Mouse (Mus musculus) forebrain, embryonic 13.5 days (tissue): ENCODE results near the gene Soat1. TPM values are rescaled to one million over a fixed set of nuclear protein-coding genes. Genes with fewer than 3 reads are reported as not detected.
"Not testable (repeated sequence)": the region's sequence is repeated elsewhere in the genome, so short reads cannot be mapped to it uniquely, and the experiment has no call there.

Experiments
- ATAC-seq: fragments of 200-750 bp; cut with Nextera tagmentation; 2 replicates; pipeline ENCODE4 v1.8.0; 2017
- H3K27ac ChIP-seq: fragments of 300-500 bp; sonication (generic); 2 replicates; pipeline ENCODE4 v1.5.1; 2015; ENCODE audit warnings: inconsistent platforms, mild to moderate bottlenecking, moderate library complexity
- H3K27me3 ChIP-seq: fragments of 300-500 bp; sonication (generic); 2 replicates; pipeline ENCODE4 v1.6.1; 2015; ENCODE audit warnings: mild to moderate bottlenecking, inconsistent platforms
- H3K36me3 ChIP-seq: fragments of 300-500 bp; sonication (generic); 2 replicates; pipeline ENCODE4 v1.6.1; 2015; ENCODE audit warnings: mild to moderate bottlenecking, inconsistent platforms; ENCODE audit not compliant: poor library complexity, severe bottlenecking
- H3K4me1 ChIP-seq: fragments of 300-500 bp; sonication (generic); 2 replicates; pipeline ENCODE4 v1.6.1; 2015; ENCODE audit warnings: inconsistent platforms
- H3K4me2 ChIP-seq: fragments of 300-500 bp; sonication (generic); 2 replicates; pipeline ENCODE4 v1.6.1; 2015; ENCODE audit warnings: inconsistent platforms, mild to moderate bottlenecking, moderate library complexity
- H3K4me3 ChIP-seq: fragments of 300-500 bp; sonication (generic); 2 replicates; pipeline ENCODE4 v1.5.1; 2015; ENCODE audit warnings: mild to moderate bottlenecking, inconsistent platforms
- H3K9ac ChIP-seq: fragments of 300-500 bp; sonication (generic); 2 replicates; pipeline ENCODE4 v1.6.1; 2015; ENCODE audit warnings: mild to moderate bottlenecking, inconsistent platforms
- H3K9me3 ChIP-seq: fragments of 300-500 bp; sonication (generic); replicated peaks from 2 replicates; pipeline ENCODE4 v1.6.1; 2016; ENCODE audit warnings: inconsistent platforms
- WGBS: fragments of 180-500 bp; shearing (Covaris S2); methylation state at CpG from one replicate; pipeline ENCODE4 v1.1.7; 2015; 5-methylcytosine and 5-hydroxymethylcytosine counted together
- polyA plus RNA-seq: library from polyadenylated mRNA; unstranded; fragments of >200 nt; fragmentation: Nextera tagmentation; extraction: Ambion mirVana; gene quantifications from 2 replicates; pipeline ENCODE4 v1.2.1, GENCODE M21; 2015

The Soat1 gene
- polyA plus RNA-seq, result 16.0 and 18.1 TPM in 2 replicates

- Histone ChIP-seq H3K4me2 (peak within 1 kb of the TSS; percentile 75), H3K4me3 (peak within 1 kb of the TSS; percentile 83), H3K27ac (no peak within 1 kb of the TSS; the same call in 1 of the 2 replicates), H3K9me3 (peaks cover 7% of the 10 kb centered on the region), H3K36me3 (0 out of 2 replicates have a peak, but pooled peaks cover 6% of the 10 kb centered on the region), H3K27me3 (no peaks in the 10 kb centered on the region), H3K4me1 (peaks cover 7% of the 10 kb centered on the region; the same call in 1 of the 2 replicates), H3K9ac (peak within 1 kb of the TSS; percentile 89)
- ATAC-seq, result peak; percentile 99
- under 1% methylated on average over 30 of the region's 46 CpGs for WGBS
These were observed at the start of gene Soat1 for GRCm38 (mm10) chr1:156473961-156474503. Soat1 (minus strand) TSS chr1:156474331.

GRCm38 (mm10) chr1:156523842-156524241 is 49.7 kb upstream of the Soat1 start, which contains the start of gene Gm10031:
Gm10031 (plus strand) TSS chr1:156524012.
- not testable (repeated sequence) for H3K4me3 ChIP-seq, H3K4me1 ChIP-seq, H3K27me3 ChIP-seq, H3K4me2 ChIP-seq, H3K9me3 ChIP-seq, H3K36me3 ChIP-seq, H3K27ac ChIP-seq, H3K9ac ChIP-seq
- 94% methylated on average over 22 of the region's 22 CpGs for WGBS
- ATAC-seq, result peak; percentile 87

GRCm38 (mm10) chr1:156521796-156522517 is 47.8 kb upstream of the Soat1 start:
- no peaks in the 10 kb centered on the region for H3K9me3 ChIP-seq
- no peaks in the 10 kb centered on the region for H3K36me3 ChIP-seq
- WGBS, result 42% methylated on average over 15 of the region's 15 CpGs
- H3K27me3 ChIP-seq, result no peaks in the 10 kb centered on the region
- H3K4me3 ChIP-seq, result no peak overlapping the region
- H3K4me2 ChIP-seq, result peak overlapping the region; percentile 20; the same call in 1 of the 2 replicates
- no peak overlapping the region for H3K27ac ChIP-seq
- H3K9ac ChIP-seq, result no peak overlapping the region
- ATAC-seq, result no peak
- H3K4me1 ChIP-seq, result no peaks in the 10 kb centered on the region; the same call in 1 of the 2 replicates

- H3K27ac ChIP-seq, result no peak overlapping the region
- H3K27me3 ChIP-seq, result no peaks in the 10 kb centered on the region
- WGBS, result 89% methylated on average over 3 of the region's 3 CpGs
- no peak overlapping the region for H3K4me2 ChIP-seq
- no peak for ATAC-seq
- no peaks in the 10 kb centered on the region for H3K9me3 ChIP-seq
- no peak overlapping the region for H3K4me3 ChIP-seq
- no peaks in the 10 kb centered on the region for H3K36me3 ChIP-seq
- H3K4me1 ChIP-seq, result no peaks in the 10 kb centered on the region; the same call in 1 of the 2 replicates
- H3K9ac ChIP-seq, result no peak overlapping the region
These were observed 46.1 kb upstream of the Soat1 start for GRCm38 (mm10) chr1:156520136-156520780.

- Histone ChIP-seq H3K4me3 (no peak overlapping the region), H3K9ac (no peak overlapping the region), H3K27ac (no peak overlapping the region), H3K27me3 (no peaks in the 10 kb centered on the region), H3K4me1 (no peaks in the 10 kb centered on the region), H3K4me2 (no peak overlapping the region), H3K9me3 (no peaks in the 10 kb centered on the region), H3K36me3 (no peaks in the 10 kb centered on the region)
- 89% methylated on average over 3 of the region's 3 CpGs for WGBS
- no peak for ATAC-seq
These were observed 33.6 kb upstream of the Soat1 start for GRCm38 (mm10) chr1:156507753-156508152.

- ATAC-seq, result no peak
- WGBS, result 79% methylated on average over 2 of the region's 2 CpGs
- no peaks in the 10 kb centered on the region for H3K36me3 ChIP-seq
- no peaks in the 10 kb centered on the region for H3K27me3 ChIP-seq
- H3K27ac ChIP-seq, result no peak overlapping the region
- no peaks in the 10 kb centered on the region for H3K9me3 ChIP-seq
- no peak overlapping the region for H3K4me2 ChIP-seq
- H3K4me3 ChIP-seq, result no peak overlapping the region
- H3K9ac ChIP-seq, result no peak overlapping the region
- H3K4me1 ChIP-seq, result no peaks in the 10 kb centered on the region
These were observed 31.8 kb upstream of the Soat1 start for GRCm38 (mm10) chr1:156505901-156506300.

GRCm38 (mm10) chr1:156504945-156505523 is 30.9 kb upstream of the Soat1 start:
- ATAC-seq, result no peak
- Histone ChIP-seq H3K27ac (no peak overlapping the region), H3K4me1 (no peaks in the 10 kb centered on the region), H3K9ac (no peak overlapping the region), H3K9me3 (no peaks in the 10 kb centered on the region), H3K4me2 (no peak overlapping the region), H3K27me3 (no peaks in the 10 kb centered on the region), H3K4me3 (no peak overlapping the region), H3K36me3 (no peaks in the 10 kb centered on the region)
- 77% methylated on average over 5 of the region's 5 CpGs for WGBS

GRCm38 (mm10) chr1:156496910-156497309 is 22.8 kb upstream of the Soat1 start:
- Histone ChIP-seq H3K9ac (no peak overlapping the region), H3K36me3 (no peaks in the 10 kb centered on the region), H3K9me3 (no peaks in the 10 kb centered on the region), H3K4me3 (no peak overlapping the region), H3K27ac (no peak overlapping the region), H3K4me1 (no peaks in the 10 kb centered on the region), H3K4me2 (no peak overlapping the region), H3K27me3 (no peaks in the 10 kb centered on the region)
- 89% methylated on average over 5 of the region's 5 CpGs for WGBS
- ATAC-seq, result no peak

GRCm38 (mm10) chr1:156495025-156495424 is 20.9 kb upstream of the Soat1 start:
- H3K27me3 ChIP-seq, result no peaks in the 10 kb centered on the region
- 91% methylated on average over 8 of the region's 8 CpGs for WGBS
- H3K4me3 ChIP-seq, result no peak overlapping the region
- no peaks in the 10 kb centered on the region for H3K36me3 ChIP-seq
- H3K9ac ChIP-seq, result no peak overlapping the region
- H3K27ac ChIP-seq, result no peak overlapping the region
- no peak for ATAC-seq
- no peaks in the 10 kb centered on the region for H3K4me1 ChIP-seq
- no peaks in the 10 kb centered on the region for H3K9me3 ChIP-seq
- H3K4me2 ChIP-seq, result no peak overlapping the region

- Histone ChIP-seq H3K27ac (no peak overlapping the region), H3K9ac (no peak overlapping the region), H3K4me2 (no peak overlapping the region), H3K4me3 (no peak overlapping the region), H3K27me3 (no peaks in the 10 kb centered on the region), H3K9me3 (no peaks in the 10 kb centered on the region), H3K4me1 (no peaks in the 10 kb centered on the region), H3K36me3 (no peaks in the 10 kb centered on the region)
- ATAC-seq, result no peak
- WGBS, result 81% methylated on average over 4 of the region's 4 CpGs
These were observed 17.2 kb upstream of the Soat1 start for GRCm38 (mm10) chr1:156491226-156491796.

GRCm38 (mm10) chr1:156488031-156488430 is 13.9 kb upstream of the Soat1 start:
- Histone ChIP-seq H3K27ac (no peak overlapping the region), H3K36me3 (no peaks in the 10 kb centered on the region), H3K4me1 (no peaks in the 10 kb centered on the region), H3K4me2 (no peak overlapping the region), H3K9ac (no peak overlapping the region), H3K9me3 (no peaks in the 10 kb centered on the region), H3K4me3 (no peak overlapping the region), H3K27me3 (no peaks in the 10 kb centered on the region)
- 93% methylated on average over 5 of the region's 5 CpGs for WGBS
- no peak for ATAC-seq

GRCm38 (mm10) chr1:156487498-156487897 is 13.4 kb upstream of the Soat1 start:
- H3K4me1 ChIP-seq, result no peaks in the 10 kb centered on the region
- no peak overlapping the region for H3K27ac ChIP-seq
- H3K36me3 ChIP-seq, result no peaks in the 10 kb centered on the region
- no peaks in the 10 kb centered on the region for H3K9me3 ChIP-seq
- ATAC-seq, result no peak
- H3K9ac ChIP-seq, result no peak overlapping the region
- no peaks in the 10 kb centered on the region for H3K27me3 ChIP-seq
- 97% methylated on average over 7 of the region's 7 CpGs for WGBS
- no peak overlapping the region for H3K4me3 ChIP-seq
- H3K4me2 ChIP-seq, result no peak overlapping the region
